Mouse (Mus musculus): ENCODE data around the gene Haao. TPM values are rescaled to one million over a fixed set of nuclear protein-coding genes. Genes with fewer than 3 reads are reported as not detected.
"Not testable (repeated sequence)": the region's sequence is repeated elsewhere in the genome, so short reads cannot be mapped to it uniquely, and the experiment has no call there.

The Haao gene
- polyA plus RNA-seq, 1 experiment from 2014 or later, result 0.38 TPM

DNA sequence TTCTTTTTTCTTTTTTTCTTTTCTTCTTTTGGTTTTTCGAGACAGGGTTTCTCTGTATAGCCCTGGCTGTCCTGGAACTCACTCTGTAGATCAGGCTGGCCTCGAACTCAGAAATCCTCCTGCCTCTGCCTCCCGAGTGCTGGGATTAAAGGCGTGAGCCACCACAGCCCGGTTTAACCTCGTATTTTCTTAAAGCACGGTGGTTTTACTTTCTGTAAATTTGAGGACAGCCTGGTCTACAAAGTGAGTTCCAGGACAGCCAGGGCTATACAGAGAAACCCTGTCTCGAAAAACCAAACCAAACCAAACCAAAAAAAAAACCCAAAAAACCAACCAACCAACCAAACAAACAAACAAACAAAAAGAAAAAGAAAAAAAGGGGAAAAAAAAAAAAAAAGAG, 13.2 kb upstream of the Haao start:
- H3K36me3 ChIP-seq (ENCODE audit: control insufficient read depth, insufficient read depth, low read length); H3K9me3 ChIP-seq (ENCODE audit: control insufficient read depth, low read length); H3K27ac ChIP-seq (ENCODE audit: low read depth); DNase-seq (ENCODE audit: low spot score); H3K9ac ChIP-seq (ENCODE audit: low read length); H3K4me1 ChIP-seq (replicated peaks; ENCODE audit: control insufficient read depth, insufficient read depth, low read length); H3K27me3 ChIP-seq (replicated peaks; ENCODE audit: control insufficient read depth, insufficient read depth, low read length); ATAC-seq (replicated peaks; ENCODE audit: low FRiP score, low TSS enrichment, low read depth): not testable (repeated sequence)
- Histone ChIP-seq H3K4me2 (ENCODE audit: low read length) (peak overlapping the region; percentile 58), H3K4me3 (ENCODE audit: low read depth, low read length) (peak overlapping the region; percentile 61)
- 65% methylated on average over 8 of the region's 8 CpGs for WGBS

DNA sequence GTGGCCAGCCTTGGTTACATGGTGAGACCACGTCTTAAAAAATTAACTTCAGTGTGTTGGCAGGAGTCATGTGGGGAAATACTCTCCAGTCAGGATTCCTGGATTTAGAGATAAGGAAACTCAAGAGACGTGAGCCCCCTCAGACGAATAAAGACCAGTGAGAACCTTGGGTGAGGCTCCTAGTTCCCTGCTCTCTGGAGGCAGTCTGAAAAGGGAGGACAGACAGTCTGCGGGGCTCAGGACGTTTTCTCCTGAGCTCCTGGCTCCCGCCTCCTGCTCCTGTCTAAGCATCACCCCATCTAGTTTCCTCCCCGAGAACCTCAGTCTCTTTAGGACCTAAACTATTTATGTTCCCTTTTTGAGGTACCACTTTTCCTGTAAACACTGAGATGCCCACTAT, 12.5 kb upstream of the Haao start:
- Histone ChIP-seq H3K4me1 (replicated peaks; ENCODE audit: control insufficient read depth, insufficient read depth, low read length) (0 out of 2 replicates have a peak, but pooled peaks cover 3% of the 10 kb centered on the region), H3K4me2 (ENCODE audit: low read length) (no peak overlapping the region), H3K27me3 (replicated peaks; ENCODE audit: control insufficient read depth, insufficient read depth, low read length) (no peaks in the 10 kb centered on the region), H3K9me3 (ENCODE audit: control insufficient read depth, low read length) (no peaks in the 10 kb centered on the region), H3K36me3 (ENCODE audit: control insufficient read depth, insufficient read depth, low read length) (no peaks in the 10 kb centered on the region), H3K9ac (ENCODE audit: low read length) (no peak overlapping the region), H3K4me3 (ENCODE audit: low read depth, low read length) (no peak overlapping the region), H3K27ac (ENCODE audit: low read depth) (no peak overlapping the region)
- ATAC-seq (replicated peaks; ENCODE audit: low FRiP score, low TSS enrichment, low read depth), result no peak
- 78% methylated on average over 7 of the region's 7 CpGs for WGBS
- no peak for DNase-seq (ENCODE audit: low spot score)

DNA sequence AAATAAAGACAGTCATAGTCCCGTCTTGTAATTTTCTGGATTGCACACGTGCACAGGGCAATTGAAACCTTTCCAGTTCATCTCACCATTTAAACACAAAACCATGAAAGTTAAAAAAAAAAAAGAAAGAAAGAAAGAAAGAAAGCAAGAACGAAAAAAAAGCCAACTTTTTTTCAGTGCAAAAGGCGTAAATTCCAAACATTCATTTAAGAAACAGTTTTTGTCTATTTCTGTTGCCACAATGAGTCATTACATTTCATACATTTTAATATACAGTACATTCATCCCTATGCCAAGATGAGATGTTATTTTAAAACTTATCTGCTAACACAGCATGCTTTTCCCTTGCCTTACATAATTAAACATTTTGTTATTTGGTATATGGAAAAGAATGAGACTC, 11.9 kb upstream of the Haao start:
- Histone ChIP-seq H3K27me3 (replicated peaks; ENCODE audit: control insufficient read depth, insufficient read depth, low read length) (no peaks in the 10 kb centered on the region), H3K36me3 (ENCODE audit: control insufficient read depth, insufficient read depth, low read length) (no peaks in the 10 kb centered on the region), H3K27ac (ENCODE audit: low read depth) (no peak overlapping the region), H3K9me3 (ENCODE audit: control insufficient read depth, low read length) (no peaks in the 10 kb centered on the region), H3K4me3 (ENCODE audit: low read depth, low read length) (no peak overlapping the region), H3K9ac (ENCODE audit: low read length) (no peak overlapping the region), H3K4me1 (replicated peaks; ENCODE audit: control insufficient read depth, insufficient read depth, low read length) (0 out of 2 replicates have a peak, but pooled peaks cover 3% of the 10 kb centered on the region), H3K4me2 (ENCODE audit: low read length) (no peak overlapping the region)
- WGBS, result 83% methylated on average over 4 of the region's 4 CpGs
- DNase-seq (ENCODE audit: low spot score), result no peak
- ATAC-seq (replicated peaks; ENCODE audit: low FRiP score, low TSS enrichment, low read depth), result no peak

DNA sequence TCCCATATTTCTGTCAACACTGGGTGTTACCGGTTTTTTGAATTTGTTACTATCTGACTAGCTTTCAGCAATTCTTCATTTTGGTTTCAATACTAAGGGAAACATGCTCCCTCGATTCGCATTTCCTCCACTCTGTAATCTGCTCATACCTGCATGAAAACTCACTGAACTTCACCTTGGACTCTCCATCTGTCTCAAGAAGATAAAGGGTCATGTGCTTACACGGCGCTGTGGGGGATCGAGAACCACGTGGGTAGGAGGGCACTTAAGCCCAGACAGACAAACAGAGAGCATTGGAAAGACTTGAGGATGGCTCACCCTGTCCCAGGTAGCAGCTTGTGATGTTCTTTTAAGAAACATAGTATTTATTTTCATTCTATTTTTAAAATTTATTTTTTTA, 10.7 kb upstream of the Haao start:
- no peak overlapping the region for H3K4me3 ChIP-seq (ENCODE audit: low read depth, low read length)
- DNase-seq (ENCODE audit: low spot score) (no peak), ATAC-seq (replicated peaks; ENCODE audit: low FRiP score, low TSS enrichment, low read depth) (no peak)
- no peak overlapping the region for H3K27ac ChIP-seq (ENCODE audit: low read depth)
- H3K4me2 ChIP-seq (ENCODE audit: low read length), result no peak overlapping the region
- no peak overlapping the region for H3K9ac ChIP-seq (ENCODE audit: low read length)
- no peaks in the 10 kb centered on the region for H3K36me3 ChIP-seq (ENCODE audit: control insufficient read depth, insufficient read depth, low read length)
- WGBS, result 86% methylated on average over 7 of the region's 7 CpGs
- no peaks in the 10 kb centered on the region for H3K27me3 ChIP-seq (replicated peaks; ENCODE audit: control insufficient read depth, insufficient read depth, low read length)
- H3K4me1 ChIP-seq (replicated peaks; ENCODE audit: control insufficient read depth, insufficient read depth, low read length), result 0 out of 2 replicates have a peak, but pooled peaks cover 3% of the 10 kb centered on the region
- H3K9me3 ChIP-seq (ENCODE audit: control insufficient read depth, low read length), result no peaks in the 10 kb centered on the region

- Histone ChIP-seq H3K27me3 (replicated peaks; ENCODE audit: control insufficient read depth, insufficient read depth, low read length) (no peaks in the 10 kb centered on the region), H3K9me3 (ENCODE audit: control insufficient read depth, low read length) (no peaks in the 10 kb centered on the region), H3K27ac (ENCODE audit: low read depth) (no peak overlapping the region), H3K36me3 (ENCODE audit: control insufficient read depth, insufficient read depth, low read length) (no peaks in the 10 kb centered on the region), H3K4me1 (replicated peaks; ENCODE audit: control insufficient read depth, insufficient read depth, low read length) (no peaks in the 10 kb centered on the region), H3K9ac (ENCODE audit: low read length) (no peak overlapping the region), H3K4me3 (ENCODE audit: low read depth, low read length) (no peak overlapping the region), H3K4me2 (ENCODE audit: low read length) (peak overlapping the region; percentile 3; the same call in 1 of the 2 replicates)
- 42% methylated on average over 12 of the region's 12 CpGs for WGBS
- DNase-seq (ENCODE audit: low spot score) (no peak), ATAC-seq (replicated peaks; ENCODE audit: low FRiP score, low TSS enrichment, low read depth) (no peak)
Observed at GRCm38 (mm10) chr17:83854284-83854918, 6.6 kb upstream of the Haao start.

DNA sequence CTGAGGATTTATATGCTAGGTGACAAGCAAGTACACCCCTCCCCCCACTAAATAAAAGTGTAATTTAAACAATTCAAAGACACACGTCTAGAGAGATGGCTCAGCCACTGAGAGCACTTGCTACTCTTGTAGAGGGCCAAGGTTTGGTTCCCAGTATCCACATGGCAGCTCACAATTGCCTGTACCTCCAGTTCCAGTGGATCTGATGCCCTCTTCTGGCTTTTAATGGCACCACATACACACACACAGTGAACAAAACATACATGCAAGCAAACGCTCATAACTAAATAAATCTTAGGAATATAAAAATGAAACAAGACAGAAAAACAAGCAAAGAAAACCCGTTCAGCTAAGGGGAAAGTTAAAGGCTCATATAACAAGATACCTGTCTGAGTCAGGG, 6.1 kb upstream of the Haao start:
- no peak overlapping the region for H3K4me3 ChIP-seq (ENCODE audit: low read depth, low read length)
- H3K4me1 ChIP-seq (replicated peaks; ENCODE audit: control insufficient read depth, insufficient read depth, low read length), result no peaks in the 10 kb centered on the region
- no peaks in the 10 kb centered on the region for H3K9me3 ChIP-seq (ENCODE audit: control insufficient read depth, low read length)
- H3K27me3 ChIP-seq (replicated peaks; ENCODE audit: control insufficient read depth, insufficient read depth, low read length), result no peaks in the 10 kb centered on the region
- DNase-seq (ENCODE audit: low spot score) (no peak), ATAC-seq (replicated peaks; ENCODE audit: low FRiP score, low TSS enrichment, low read depth) (no peak)
- H3K36me3 ChIP-seq (ENCODE audit: control insufficient read depth, insufficient read depth, low read length), result no peaks in the 10 kb centered on the region
- WGBS, result 48% methylated on average over 3 of the region's 3 CpGs
- peak overlapping the region; percentile 3; the same call in 1 of the 2 replicates for H3K4me2 ChIP-seq (ENCODE audit: low read length)
- no peak overlapping the region for H3K9ac ChIP-seq (ENCODE audit: low read length)
- H3K27ac ChIP-seq (ENCODE audit: low read depth), result no peak overlapping the region

- WGBS, result 86% methylated on average over 5 of the region's 5 CpGs
- no peaks in the 10 kb centered on the region for H3K4me1 ChIP-seq (replicated peaks; ENCODE audit: control insufficient read depth, insufficient read depth, low read length)
- H3K9ac ChIP-seq (ENCODE audit: low read length), result no peak overlapping the region
- no peak overlapping the region for H3K4me2 ChIP-seq (ENCODE audit: low read length)
- no peaks in the 10 kb centered on the region for H3K9me3 ChIP-seq (ENCODE audit: control insufficient read depth, low read length)
- ATAC-seq (replicated peaks; ENCODE audit: low FRiP score, low TSS enrichment, low read depth) (no peak), DNase-seq (ENCODE audit: low spot score) (no peak)
- H3K27ac ChIP-seq (ENCODE audit: low read depth), result no peak overlapping the region
- no peak overlapping the region for H3K4me3 ChIP-seq (ENCODE audit: low read depth, low read length)
- H3K36me3 ChIP-seq (ENCODE audit: control insufficient read depth, insufficient read depth, low read length), result no peaks in the 10 kb centered on the region
- no peaks in the 10 kb centered on the region for H3K27me3 ChIP-seq (replicated peaks; ENCODE audit: control insufficient read depth, insufficient read depth, low read length)
Observed at GRCm38 (mm10) chr17:83850864-83851263, 3.1 kb upstream of the Haao start.

DNA sequence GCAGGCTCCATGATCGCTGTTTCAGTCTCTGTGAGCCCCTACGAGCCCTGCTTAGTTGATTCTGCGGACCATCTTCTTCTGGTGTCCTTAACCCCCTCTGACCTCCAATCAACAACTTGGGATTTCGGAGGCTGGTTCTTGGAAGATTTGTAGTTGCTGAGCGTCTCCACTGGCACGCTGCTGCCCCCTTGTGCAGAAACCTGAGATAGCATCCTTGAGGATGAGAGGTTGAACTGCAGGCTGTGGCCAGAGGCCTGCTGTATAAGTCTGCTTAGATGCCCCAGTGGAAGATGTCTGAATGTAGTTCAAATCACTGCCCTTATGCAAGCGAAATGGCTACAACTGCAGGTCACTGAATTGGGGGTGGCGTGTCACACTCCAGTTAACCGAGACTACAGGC, 2.7 kb upstream of the Haao start:
- Histone ChIP-seq H3K27me3 (replicated peaks; ENCODE audit: control insufficient read depth, insufficient read depth, low read length) (no peaks in the 10 kb centered on the region), H3K9ac (ENCODE audit: low read length) (no peak overlapping the region), H3K4me1 (replicated peaks; ENCODE audit: control insufficient read depth, insufficient read depth, low read length) (no peaks in the 10 kb centered on the region), H3K4me2 (ENCODE audit: low read length) (0 out of 2 replicates have a peak overlapping the region, but pooled peaks have one; percentile 4), H3K36me3 (ENCODE audit: control insufficient read depth, insufficient read depth, low read length) (no peaks in the 10 kb centered on the region), H3K4me3 (ENCODE audit: low read depth, low read length) (no peak overlapping the region), H3K27ac (ENCODE audit: low read depth) (no peak overlapping the region), H3K9me3 (ENCODE audit: control insufficient read depth, low read length) (no peaks in the 10 kb centered on the region)
- DNase-seq (ENCODE audit: low spot score) (peak; percentile 99), ATAC-seq (replicated peaks; ENCODE audit: low FRiP score, low TSS enrichment, low read depth) (0 out of 2 replicates have a peak, but pooled peaks have one; percentile 37)
- WGBS, result 13% methylated on average over 9 of the region's 9 CpGs

DNA sequence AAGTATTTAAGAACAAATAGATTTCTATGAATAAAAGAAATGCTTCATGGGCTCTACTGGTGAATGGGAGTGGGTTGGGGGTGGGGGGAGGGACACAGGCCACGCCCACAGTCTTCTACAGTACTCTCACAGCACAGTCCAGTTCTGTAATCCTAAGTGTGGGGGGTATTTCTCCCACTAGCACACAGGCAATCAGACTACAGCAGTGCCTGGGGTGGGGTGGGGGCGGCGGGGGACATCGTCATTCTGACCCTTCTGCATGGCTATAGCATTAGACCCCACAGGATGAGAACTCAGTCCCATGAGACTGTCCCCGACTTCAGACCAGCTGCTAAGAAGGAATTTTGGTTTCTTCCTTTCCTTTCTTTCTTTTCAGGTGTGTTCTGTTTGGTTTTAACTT, 2.0 kb upstream of the Haao start:
- ATAC-seq (replicated peaks; ENCODE audit: low FRiP score, low TSS enrichment, low read depth), result no peak; the same call in 1 of the 2 replicates
- no peak overlapping the region for H3K4me2 ChIP-seq (ENCODE audit: low read length)

More for the DNA sequence above, 2.0 kb upstream of the Haao start:
- H3K9me3 ChIP-seq (ENCODE audit: control insufficient read depth, low read length), result no peaks in the 10 kb centered on the region
- H3K4me3 ChIP-seq (ENCODE audit: low read depth, low read length), result no peak overlapping the region
- DNase-seq (ENCODE audit: low spot score), result no peak
- H3K9ac ChIP-seq (ENCODE audit: low read length), result no peak overlapping the region
- 81% methylated on average over 5 of the region's 5 CpGs for WGBS
- H3K27ac ChIP-seq (ENCODE audit: low read depth), result no peak overlapping the region
- no peaks in the 10 kb centered on the region for H3K4me1 ChIP-seq (replicated peaks; ENCODE audit: control insufficient read depth, insufficient read depth, low read length)
- H3K36me3 ChIP-seq (ENCODE audit: control insufficient read depth, insufficient read depth, low read length), result no peaks in the 10 kb centered on the region
- H3K27me3 ChIP-seq (replicated peaks; ENCODE audit: control insufficient read depth, insufficient read depth, low read length), result no peaks in the 10 kb centered on the region

Data from intestine, embryonic 14.5 days (tissue).